Mouse (Mus musculus): Measurements from ENCODE around the gene a.

GRCm38 (mm10) chr2:154743915-154744314 is 47.3 kb upstream of the a start:
- no peak for TF ChIP-seq CTCF (conservative IDR thresholded peaks at IDR 0.05 in 1 of 2, IDR thresholded peaks at IDR 0.05 in 1 of 2; ENCODE audit: low read depth in 2 of 2, low read length in 2 of 2)
- TF ChIP-seq ZNF384 (IDR thresholded peaks at IDR 0.05; ENCODE audit: low read depth, low read length): no peak

Data from CH12.LX (cell line).